In the genomic region with DNA sequence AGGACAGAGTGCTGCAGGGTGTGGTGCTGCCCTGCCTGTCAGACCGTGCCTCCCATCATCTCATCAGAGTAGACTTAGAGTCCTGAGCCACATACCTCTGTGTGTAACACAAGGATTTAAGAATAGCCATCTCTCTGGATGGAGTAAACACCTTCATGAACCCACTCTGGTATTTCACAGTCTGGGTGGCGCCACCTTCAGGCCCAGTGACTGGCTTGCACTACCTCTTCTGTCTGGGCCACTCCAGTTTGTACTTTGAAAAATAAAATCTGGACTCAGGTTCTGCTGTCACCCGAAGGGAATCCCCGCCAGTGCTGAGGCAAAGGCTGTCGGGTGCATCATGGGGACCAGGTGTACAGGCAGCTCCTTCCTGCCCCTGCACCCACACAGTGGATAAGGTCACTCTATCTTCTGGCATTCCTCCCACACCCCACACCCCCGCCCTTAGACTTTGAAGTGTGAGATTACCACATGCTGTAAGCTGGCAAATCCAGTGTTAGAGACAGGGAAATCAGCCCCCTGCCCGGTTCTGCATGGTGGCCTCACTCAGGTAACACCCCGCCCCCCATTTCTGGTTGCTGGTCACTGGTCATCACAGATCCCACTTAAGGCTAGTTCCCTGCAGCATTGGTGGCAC, we compare ENCODE assay signal across 9 mouse cellular contexts.
DNase-seq lines count a peak whose midpoint lies in the region; TF ChIP-seq lines count a peak whose summit lies in the region.
"Had no signal": no experiment of that assay in that cellular context is flagged by ENCODE, and none has a peak within 500 bp of the region (broad histone marks: within the 10 kb centered on the region; RNA-seq: fewer than 3 reads in every experiment).

No protein-coding gene starts in this region.

- intact Hi-C loops in left cerebral cortex, adult 2 months (cut with DNase I): no loop called here
- intact Hi-C loops in left cerebral cortex, postnatal 25 days (cut with DNase I): no loop called here
- intact Hi-C loops in gastrocnemius, postnatal 36 days (cut with DNase I): loop anchor here (5.0 kb wide), 1 partner anchor 119 kb away; no protein-coding TSS in a partner anchor

- TF ChIP-seq CTCF in left cerebral cortex, adult 2 months (IDR thresholded peaks at IDR 0.05): peak; percentile 45

- peak; percentile 37 for DNase-seq in embryo, embryonic 10 days (ENCODE audit: low spot score)
- DNase-seq in embryo, embryonic 10.5 days (ENCODE audit: low spot score): no peak
- no peak for DNase-seq in left cerebral cortex, adult 2 months (ENCODE audit: extremely low spot score in 1 of 2, low spot score in 2 of 2)
- no peak for DNase-seq in left cerebral cortex, postnatal 25 days (ENCODE audit: low spot score in 2 of 2)
- DNase-seq in ZHBTc4 (ENCODE audit: low read depth, low spot score): peak; percentile 45
- DNase-seq in lung, postnatal 14 days: peak; percentile 23
- no peak for DNase-seq in gastrocnemius, postnatal 36 days
- DNase-seq in adrenal gland, adult (ENCODE audit: inconsistent age in 2 of 2, low spot score in 1 of 2): no peak
- DNase-seq: cerebellum, adult 9-10 months had no signal

- no peak overlapping the region for H3K4me3 ChIP-seq in left cerebral cortex, adult 2 months

- no peak overlapping the region for H3K27ac ChIP-seq in left cerebral cortex, adult 2 months

Comparison
In these comparisons a context has a peak if more than half of its experiments do, and no peak if none do; other contexts are left out.
1. DNase-seq: peak in embryo, embryonic 10 days (single experiment), ZHBTc4 (single experiment) and lung, postnatal 14 days (single experiment); none in embryo, embryonic 10.5 days (single experiment), left cerebral cortex, adult 2 months (0 of 2), left cerebral cortex, postnatal 25 days (0 of 2), gastrocnemius, postnatal 36 days (0 of 2) and adrenal gland, adult (0 of 2).